Mouse (Mus musculus) thymus, postnatal 0 days (tissue): ENCODE data around the gene Syndig1l. TPM values are rescaled to one million over a fixed set of nuclear protein-coding genes. Genes with fewer than 3 reads are reported as not detected.
A peak's percentile ranks its signal among the peaks of the same experiment; 100 is the strongest.

Experiments
- DNase-seq: peaks from one replicate; pipeline ENCODE4 v3.0.0-alpha.2; 2015; ENCODE audit warnings: low spot score
- polyA plus RNA-seq: library from polyadenylated mRNA; unstranded; fragments of >200 nt; fragmentation: Nextera tagmentation; extraction: Ambion mirVana; gene quantifications from 2 replicates; pipeline ENCODE4 v1.2.1, GENCODE M21; 2015

Gene Syndig1l
- polyA plus RNA-seq, 1 experiment from 2014 or later: 0.09 TPM

- peak; percentile 50 for DNase-seq
Observed at GRCm38 (mm10) chr12:84674666-84675526, 23.7 kb downstream of the Syndig1l start.

GRCm38 (mm10) chr12:84671646-84672045, 27.0 kb downstream of the Syndig1l start:
- DNase-seq: no peak

GRCm38 (mm10) chr12:84670555-84670954, 28.1 kb downstream of the Syndig1l start:
- DNase-seq: peak; percentile 38

GRCm38 (mm10) chr12:84653912-84654311, 44.7 kb downstream of the Syndig1l start:
- DNase-seq: peak; percentile 63

- DNase-seq: no peak
Observed at GRCm38 (mm10) chr12:84650234-84650633, 48.4 kb downstream of the Syndig1l start.

- no peak for DNase-seq
Observed at GRCm38 (mm10) chr12:84640654-84641053, 58.0 kb downstream of the Syndig1l start, which contains the start of gene Vrtn. Gene Vrtn (plus strand): TSS chr12:84641019.

GRCm38 (mm10) chr12:84640253-84640652, 58.4 kb downstream of the Syndig1l start:
- no peak for DNase-seq

GRCm38 (mm10) chr12:84631867-84632266, 66.8 kb downstream of the Syndig1l start:
- DNase-seq: no peak

Other genes starting within 250 kb of the Syndig1l start
- gene Aldh6a1, start 247.8 kb downstream of the Syndig1l start, polyA plus RNA-seq: 16.0 and 17.3 TPM in 2 replicates
- gene Lin52, start 247.4 kb downstream of the Syndig1l start, polyA plus RNA-seq: 22.3 and 24.2 TPM in 2 replicates
- gene Vsx2, start 129.1 kb downstream of the Syndig1l start, polyA plus RNA-seq: 0.27 and 0.35 TPM in 2 replicates
- gene Abcd4, start 81.4 kb downstream of the Syndig1l start, polyA plus RNA-seq: 7.4 and 10.0 TPM in 2 replicates
- gene Vrtn, start 57.8 kb downstream of the Syndig1l start, polyA plus RNA-seq: 0.15 and 0.17 TPM in 2 replicates
- gene Npc2, start 74.3 kb upstream of the Syndig1l start, polyA plus RNA-seq: 89.7 and 93.1 TPM in 2 replicates
- gene Isca2, start 74.4 kb upstream of the Syndig1l start, polyA plus RNA-seq: 156 TPM in 2 replicates
- gene Ltbp2, start 177.7 kb upstream of the Syndig1l start, polyA plus RNA-seq: 0.72 and 1.0 TPM in 2 replicates